In genomic region chr9:35523941-35524411, GRCm38 (mm10) we compare ENCODE assay signal across 9 mouse cellular contexts. TPM values are rescaled to one million over a fixed set of nuclear protein-coding genes. Genes with fewer than 3 reads are reported as not detected.
DNase-seq lines count a peak whose midpoint lies in the region; ATAC-seq and TF ChIP-seq lines count a peak whose summit lies in the region.
"Had no signal": no experiment of that assay in that cellular context is flagged by ENCODE, and none has a peak within 500 bp of the region (broad histone marks: within the 10 kb centered on the region; RNA-seq: fewer than 3 reads in every experiment).

No protein-coding gene starts in this region.

- no peaks in the 10 kb centered on the region for H3K27me3 ChIP-seq in embryonic facial prominence, embryonic 15.5 days
- H3K27me3 ChIP-seq in limb, embryonic 10.5 days (ENCODE audit: low read depth, poor library complexity, severe bottlenecking), result no peaks in the 10 kb centered on the region
- H3K27me3 ChIP-seq in midbrain, postnatal 0 days (ENCODE audit: insufficient read depth, low read length), result no peaks in the 10 kb centered on the region
- no peaks in the 10 kb centered on the region for H3K27me3 ChIP-seq in splenic B cell, adult 2 months (ENCODE audit: control insufficient read depth, insufficient read depth, low read length, poor library complexity, severe bottlenecking)

- WGBS in bone marrow, adult 2 months, result 16% methylated on average over 7 of the region's 7 CpGs
- 17% methylated on average over 7 of the region's 7 CpGs for WGBS in embryonic facial prominence, embryonic 15.5 days
- WGBS in limb, embryonic 10.5 days, result 21% methylated on average over 7 of the region's 7 CpGs
- WGBS in midbrain, postnatal 0 days, result 12% methylated on average over 7 of the region's 7 CpGs

- peak overlapping the region; percentile 30; the same call in 1 of the 2 replicates for H3K4me2 ChIP-seq in embryonic facial prominence, embryonic 15.5 days (replicated peaks)
- no peak overlapping the region; the same call in 1 of the 2 replicates for H3K4me2 ChIP-seq in midbrain, postnatal 0 days (ENCODE audit: low read depth, low read length, poor library complexity, severe bottlenecking)

- H3K36me3 ChIP-seq in embryonic facial prominence, embryonic 15.5 days, result no peaks in the 10 kb centered on the region
- H3K36me3 ChIP-seq in limb, embryonic 10.5 days, result no peaks in the 10 kb centered on the region
- H3K36me3 ChIP-seq in midbrain, postnatal 0 days (ENCODE audit: insufficient read depth, low read length), result no peaks in the 10 kb centered on the region
- no peaks in the 10 kb centered on the region for H3K36me3 ChIP-seq in splenic B cell, adult 2 months (ENCODE audit: control insufficient read depth, insufficient read depth, low read length, poor library complexity, severe bottlenecking)

- H3K4me3 ChIP-seq in bone marrow, adult 2 months (replicated peaks; ENCODE audit: control insufficient read depth, low read depth, low read length), result no peak overlapping the region
- no peak overlapping the region for H3K4me3 ChIP-seq in embryonic facial prominence, embryonic 15.5 days (replicated peaks)
- no peak overlapping the region for H3K4me3 ChIP-seq in limb, embryonic 10.5 days
- no peak overlapping the region for H3K4me3 ChIP-seq in midbrain, postnatal 0 days (ENCODE audit: low read depth, low read length)
- H3K4me3 ChIP-seq: erythroblast, embryonic 14.5 days had no signal

- DNase-seq in CD4-positive, CD25-positive, alpha-beta regulatory T cell, adult 2 months (ENCODE audit: low read depth, low spot score), result peak; percentile 83
- DNase-seq in heart, adult 9 months (ENCODE audit: low spot score in 2 of 2), result peak; percentile 51 to 74
- peak; percentile 45 to 73 for DNase-seq in kidney, adult 8-10 months
- peak; percentile 68 for DNase-seq in limb, embryonic 10.5 days (ENCODE audit: low spot score)
- DNase-seq in midbrain, postnatal 0 days (ENCODE audit: low spot score), result peak; percentile 85
- peak; percentile 83 for DNase-seq in splenic B cell, adult 2 months (ENCODE audit: low read depth, low spot score)

- no peaks in the 10 kb centered on the region for H3K4me1 ChIP-seq in bone marrow, adult 2 months (ENCODE audit: control insufficient read depth, insufficient read depth, low read length)
- H3K4me1 ChIP-seq in embryonic facial prominence, embryonic 15.5 days, result peaks cover 20% of the 10 kb centered on the region
- peaks cover 47% of the 10 kb centered on the region for H3K4me1 ChIP-seq in limb, embryonic 10.5 days
- peaks cover 3% of the 10 kb centered on the region for H3K4me1 ChIP-seq in midbrain, postnatal 0 days (ENCODE audit: insufficient read depth, low read length)

- no peak overlapping the region for H3K27ac ChIP-seq in bone marrow, adult 2 months (ENCODE audit: control insufficient read depth, insufficient read depth, low read depth, low read length, poor library complexity)
- H3K27ac ChIP-seq in embryonic facial prominence, embryonic 15.5 days (replicated peaks), result peak overlapping the region; percentile 86
- peak overlapping the region; percentile 54 for H3K27ac ChIP-seq in limb, embryonic 10.5 days
- H3K27ac ChIP-seq in midbrain, postnatal 0 days (ENCODE audit: low read depth, low read length), result peak overlapping the region; percentile 53

- H3K9ac ChIP-seq in embryonic facial prominence, embryonic 15.5 days, result no peak overlapping the region
- H3K9ac ChIP-seq in midbrain, postnatal 0 days (replicated peaks; ENCODE audit: low read length, poor library complexity, severe bottlenecking), result no peak overlapping the region

- peak; percentile 77 for TF ChIP-seq CTCF in bone marrow, adult 2 months (IDR thresholded peaks at IDR 0.05; ENCODE audit: control insufficient read depth, insufficient read depth, low read length)
- TF ChIP-seq CTCF in midbrain, postnatal 0 days (IDR thresholded peaks at IDR 0.05), result peak; percentile 87

- no peak for TF ChIP-seq POLR2A in bone marrow, adult 2 months (IDR thresholded peaks at IDR 0.05; ENCODE audit: borderline replicate concordance, control insufficient read depth, low read depth, low read length)

- no peaks in the 10 kb centered on the region for H3K9me3 ChIP-seq in embryonic facial prominence, embryonic 15.5 days (replicated peaks)
- no peaks in the 10 kb centered on the region for H3K9me3 ChIP-seq in limb, embryonic 10.5 days (replicated peaks)
- H3K9me3 ChIP-seq in midbrain, postnatal 0 days (ENCODE audit: low read length), result no peaks in the 10 kb centered on the region

- ATAC-seq in embryonic facial prominence, embryonic 15.5 days (ENCODE audit: insufficient number of reproducible peaks, low FRiP score, low TSS enrichment, low read depth), result peak; percentile 68
- peak; percentile 87 for ATAC-seq in midbrain, postnatal 0 days (ENCODE audit: low FRiP score)

RNA-seq across cellular contexts. Expression of gene Gm1113, which starts 5.9 kb away (rescaled TPM):
- polyA plus RNA-seq in bone marrow, adult 2 months (2011; ENCODE audit: insufficient read depth, insufficient read length, low replicate concordance, missing spikeins), result not detected in 2 replicates
- polyA plus RNA-seq in embryonic facial prominence, embryonic 15.5 days (2015; fragmentation: Nextera tagmentation; extraction: Ambion mirVana), result not detected in 2 replicates
- not detected in 2 replicates for polyA plus RNA-seq in limb, embryonic 10.5 days (2016; fragmentation: Nextera tagmentation; extraction: Ambion mirVana)
- total RNA-seq in midbrain, postnatal 0 days (2014; rRNA removed), result not detected in 2 replicates
- not detected in 2 replicates for polyA plus RNA-seq in midbrain, postnatal 0 days (2015; fragmentation: Nextera tagmentation; extraction: Ambion mirVana)
- polyA plus RNA-seq: erythroblast, embryonic 14.5 days had no signal

RNA-seq across cellular contexts. Expression of gene Ddx25, which starts 34.4 kb away (rescaled TPM):
- 0.18 TPM in 1 of 2 replicates, not detected in the other for polyA plus RNA-seq in bone marrow, adult 2 months (2011; ENCODE audit: insufficient read depth, insufficient read length, low replicate concordance, missing spikeins)
- polyA plus RNA-seq in embryonic facial prominence, embryonic 15.5 days (2015; fragmentation: Nextera tagmentation; extraction: Ambion mirVana), result 2.3 and 2.8 TPM in 2 replicates
- polyA plus RNA-seq in limb, embryonic 10.5 days (2016; fragmentation: Nextera tagmentation; extraction: Ambion mirVana), result 4.9 and 6.0 TPM in 2 replicates
- 24.1 and 28.6 TPM in 2 replicates for total RNA-seq in midbrain, postnatal 0 days (2014; rRNA removed)
- polyA plus RNA-seq in midbrain, postnatal 0 days (2015; fragmentation: Nextera tagmentation; extraction: Ambion mirVana), result 28.5 and 28.7 TPM in 2 replicates
- polyA plus RNA-seq: erythroblast, embryonic 14.5 days had no signal

RNA-seq across cellular contexts. Expression of gene Pus3, which starts 34.4 kb away (rescaled TPM):
- polyA plus RNA-seq in bone marrow, adult 2 months (2011; ENCODE audit: insufficient read depth, insufficient read length, low replicate concordance, missing spikeins), result 6.1 and 9.4 TPM in 2 replicates
- polyA plus RNA-seq in embryonic facial prominence, embryonic 15.5 days (2015; fragmentation: Nextera tagmentation; extraction: Ambion mirVana), result 17.6 and 18.9 TPM in 2 replicates
- polyA plus RNA-seq in limb, embryonic 10.5 days (2016; fragmentation: Nextera tagmentation; extraction: Ambion mirVana), result 21.2 and 22.3 TPM in 2 replicates
- total RNA-seq in midbrain, postnatal 0 days (2014; rRNA removed), result 9.6 and 12.8 TPM in 2 replicates
- 13.3 and 14.2 TPM in 2 replicates for polyA plus RNA-seq in midbrain, postnatal 0 days (2015; fragmentation: Nextera tagmentation; extraction: Ambion mirVana)

RNA-seq across cellular contexts. Expression of gene Pate2, which starts 46.1 kb away (rescaled TPM):
- polyA plus RNA-seq in bone marrow, adult 2 months (2011; ENCODE audit: insufficient read depth, insufficient read length, low replicate concordance, missing spikeins), result 0.57 TPM in 1 of 2 replicates, not detected in the other
- 0.53 and 1.1 TPM in 2 replicates for polyA plus RNA-seq in embryonic facial prominence, embryonic 15.5 days (2015; fragmentation: Nextera tagmentation; extraction: Ambion mirVana)
- 1.2 and 1.4 TPM in 2 replicates for polyA plus RNA-seq in limb, embryonic 10.5 days (2016; fragmentation: Nextera tagmentation; extraction: Ambion mirVana)
- total RNA-seq in midbrain, postnatal 0 days (2014; rRNA removed), result 0.14 and 0.33 TPM in 2 replicates
- polyA plus RNA-seq in midbrain, postnatal 0 days (2015; fragmentation: Nextera tagmentation; extraction: Ambion mirVana), result 0.42 and 0.54 TPM in 2 replicates

RNA-seq across cellular contexts. Expression of gene Hyls1, which starts 46.2 kb away (rescaled TPM):
- 14.7 and 21.1 TPM in 2 replicates for polyA plus RNA-seq in bone marrow, adult 2 months (2011; ENCODE audit: insufficient read depth, insufficient read length, low replicate concordance, missing spikeins)
- polyA plus RNA-seq in embryonic facial prominence, embryonic 15.5 days (2015; fragmentation: Nextera tagmentation; extraction: Ambion mirVana), result 19.5 and 23.1 TPM in 2 replicates
- 19.5 and 22.4 TPM in 2 replicates for polyA plus RNA-seq in limb, embryonic 10.5 days (2016; fragmentation: Nextera tagmentation; extraction: Ambion mirVana)
- 7.9 and 8.9 TPM in 2 replicates for total RNA-seq in midbrain, postnatal 0 days (2014; rRNA removed)
- polyA plus RNA-seq in midbrain, postnatal 0 days (2015; fragmentation: Nextera tagmentation; extraction: Ambion mirVana), result 9.2 and 10.7 TPM in 2 replicates
